Mouse (Mus musculus) liver, embryonic 16.5 days (tissue): ENCODE measurements around the gene Rbm42. TPM values are rescaled to one million over a fixed set of nuclear protein-coding genes. Genes with fewer than 3 reads are reported as not detected.

ENCODE experiments used
- ATAC-seq: fragments of 200-750 bp; cut with Nextera tagmentation; 2 replicates; pipeline ENCODE4 v1.8.0; 2017; ENCODE audit warnings: low read depth, mild to moderate bottlenecking, moderate number of reproducible peaks, moderate library complexity
- H3K27ac ChIP-seq: fragments of 300-500 bp; sonication (generic); 2 replicates; pipeline ENCODE4 v1.5.1; 2014; ENCODE audit warnings: mild to moderate bottlenecking, low read length
- H3K27me3 ChIP-seq: fragments of 300-500 bp; sonication (generic); 2 replicates; pipeline ENCODE4 v1.6.1; 2014; ENCODE audit warnings: low read depth, low read length, mixed read lengths; ENCODE audit not compliant: control insufficient read depth, insufficient read depth
- H3K36me3 ChIP-seq: fragments of 300-500 bp; sonication (generic); 2 replicates; pipeline ENCODE4 v1.6.1; 2014; ENCODE audit warnings: mild to moderate bottlenecking; ENCODE audit not compliant: control insufficient read depth, insufficient read depth
- H3K4me1 ChIP-seq: fragments of 300-500 bp; sonication (generic); 2 replicates; pipeline ENCODE4 v1.6.1; 2014; ENCODE audit warnings: low read depth, low read length, mixed read lengths; ENCODE audit not compliant: control insufficient read depth
- H3K4me2 ChIP-seq: fragments of 300-500 bp; sonication (generic); 2 replicates; pipeline ENCODE4 v1.6.1; 2014; ENCODE audit warnings: low read depth, low read length, mixed read lengths
- H3K4me3 ChIP-seq: fragments of 300-500 bp; sonication (generic); 2 replicates; pipeline ENCODE4 v1.5.1; 2014; ENCODE audit warnings: low read depth, mild to moderate bottlenecking, low read length
- H3K9ac ChIP-seq: fragments of 300-500 bp; sonication (generic); 2 replicates; pipeline ENCODE4 v1.6.1; 2014; ENCODE audit warnings: low read depth, low read length
- H3K9me3 ChIP-seq: fragments of 300-500 bp; sonication (generic); replicated peaks from 2 replicates; pipeline ENCODE4 v1.6.1; 2016; ENCODE audit warnings: low read length; ENCODE audit not compliant: control insufficient read depth
- WGBS: fragments of 180-500 bp; shearing (Covaris S2); extraction: QIAGEN DNeasy Blood & Tissue Kit; methylation state at CpG from one replicate; pipeline ENCODE4 v1.1.7; 2014; ENCODE audit not compliant: insufficient replicate concordance; 5-methylcytosine and 5-hydroxymethylcytosine counted together
- polyA plus RNA-seq: library from polyadenylated mRNA; unstranded; fragments of >200 nt; fragmentation: Nextera tagmentation; extraction: Ambion mirVana; gene quantifications from 2 replicates; pipeline ENCODE4 v1.2.1, GENCODE M21; 2015

The Rbm42 gene
- polyA plus RNA-seq, 1 experiment from 2014 or later: 43.4 TPM

GRCm38 (mm10) chr7:30610043-30610442 is 40.1 kb downstream of the Rbm42 start:
- Histone ChIP-seq H3K27me3 (no peaks in the 10 kb centered on the region), H3K36me3 (no peaks in the 10 kb centered on the region), H3K9ac (no peak overlapping the region), H3K4me2 (no peak overlapping the region), H3K4me3 (no peak overlapping the region), H3K4me1 (peaks cover 2% of the 10 kb centered on the region), H3K27ac (no peak overlapping the region), H3K9me3 (no peaks in the 10 kb centered on the region)
- 43% methylated on average over 7 of the region's 7 CpGs for WGBS
- no peak for ATAC-seq

- Histone ChIP-seq H3K36me3 (no peaks in the 10 kb centered on the region), H3K27ac (no peak overlapping the region), H3K9me3 (no peaks in the 10 kb centered on the region), H3K27me3 (no peaks in the 10 kb centered on the region), H3K9ac (no peak overlapping the region), H3K4me1 (no peaks in the 10 kb centered on the region), H3K4me3 (no peak overlapping the region), H3K4me2 (no peak overlapping the region)
- 46% methylated on average over 16 of the region's 16 CpGs for WGBS
- no peak for ATAC-seq
Measured at GRCm38 (mm10) chr7:30608476-30608875, 41.6 kb downstream of the Rbm42 start.

- no peak overlapping the region for H3K4me2 ChIP-seq
- H3K27ac ChIP-seq: no peak overlapping the region
- H3K4me1 ChIP-seq: no peaks in the 10 kb centered on the region
- 18% methylated on average over 8 of the region's 8 CpGs for WGBS
- H3K9ac ChIP-seq: no peak overlapping the region
- H3K9me3 ChIP-seq: no peaks in the 10 kb centered on the region
- 0 out of 2 replicates have a peak, but pooled peaks have one; percentile 45 for ATAC-seq
- no peaks in the 10 kb centered on the region for H3K36me3 ChIP-seq
- H3K27me3 ChIP-seq: no peaks in the 10 kb centered on the region
- no peak overlapping the region for H3K4me3 ChIP-seq
Measured at GRCm38 (mm10) chr7:30607706-30608309, 42.3 kb downstream of the Rbm42 start.

- WGBS: 70% methylated on average over 8 of the region's 8 CpGs
Measured at GRCm38 (mm10) chr7:30604944-30605343, 45.2 kb downstream of the Rbm42 start.

GRCm38 (mm10) chr7:30604424-30604823 is 45.7 kb downstream of the Rbm42 start:
- WGBS: 47% methylated on average over 8 of the region's 8 CpGs
- H3K27ac ChIP-seq: no peak overlapping the region
- no peaks in the 10 kb centered on the region for H3K36me3 ChIP-seq
- no peaks in the 10 kb centered on the region for H3K27me3 ChIP-seq
- H3K4me2 ChIP-seq: no peak overlapping the region
- no peak overlapping the region for H3K4me3 ChIP-seq
- ATAC-seq: no peak
- H3K9ac ChIP-seq: no peak overlapping the region
- no peaks in the 10 kb centered on the region for H3K9me3 ChIP-seq
- peaks cover 10% of the 10 kb centered on the region for H3K4me1 ChIP-seq

More at GRCm38 (mm10) chr7:30604944-30605343, 45.2 kb downstream of the Rbm42 start:
- Histone ChIP-seq H3K27ac (no peak overlapping the region), H3K9me3 (no peaks in the 10 kb centered on the region), H3K4me2 (no peak overlapping the region), H3K27me3 (no peaks in the 10 kb centered on the region), H3K36me3 (no peaks in the 10 kb centered on the region), H3K9ac (no peak overlapping the region), H3K4me1 (peaks cover 6% of the 10 kb centered on the region), H3K4me3 (no peak overlapping the region)
- ATAC-seq: no peak

GRCm38 (mm10) chr7:30602583-30602982 is 47.5 kb downstream of the Rbm42 start:
- peaks cover 10% of the 10 kb centered on the region for H3K4me1 ChIP-seq
- no peaks in the 10 kb centered on the region for H3K27me3 ChIP-seq
- no peaks in the 10 kb centered on the region for H3K36me3 ChIP-seq
- no peak overlapping the region for H3K4me3 ChIP-seq
- H3K9me3 ChIP-seq: no peaks in the 10 kb centered on the region
- H3K27ac ChIP-seq: no peak overlapping the region
- H3K9ac ChIP-seq: no peak overlapping the region
- H3K4me2 ChIP-seq: no peak overlapping the region
- ATAC-seq: no peak
- WGBS: 57% methylated on average over 3 of the region's 3 CpGs

- Histone ChIP-seq H3K27me3 (no peaks in the 10 kb centered on the region), H3K27ac (no peak overlapping the region), H3K4me1 (peaks cover 10% of the 10 kb centered on the region), H3K9me3 (no peaks in the 10 kb centered on the region), H3K4me3 (no peak overlapping the region), H3K9ac (no peak overlapping the region), H3K36me3 (no peaks in the 10 kb centered on the region), H3K4me2 (peak overlapping the region; percentile 42; the same call in 1 of the 2 replicates)
- WGBS: 67% methylated on average over 7 of the region's 7 CpGs
- ATAC-seq: no peak
Measured at GRCm38 (mm10) chr7:30600651-30601050, 49.5 kb downstream of the Rbm42 start.

GRCm38 (mm10) chr7:30599933-30600353 is 50.2 kb downstream of the Rbm42 start:
- Histone ChIP-seq H3K27me3 (no peaks in the 10 kb centered on the region), H3K9me3 (no peaks in the 10 kb centered on the region), H3K9ac (0 out of 2 replicates have a peak overlapping the region, but pooled peaks have one; percentile 40)

GRCm38 (mm10) chr7:30598786-30599185 is 51.3 kb downstream of the Rbm42 start, which contains the start of gene Zbtb32:
Gene Zbtb32, minus strand, starts transcription at chr7:30598909.
- H3K27ac ChIP-seq: no peak within 1 kb of the TSS
- no peak for ATAC-seq

More at GRCm38 (mm10) chr7:30599933-30600353, 50.2 kb downstream of the Rbm42 start:
- Histone ChIP-seq H3K27ac (no peak overlapping the region), H3K4me2 (peak overlapping the region; percentile 42), H3K4me1 (peaks cover 10% of the 10 kb centered on the region), H3K36me3 (no peaks in the 10 kb centered on the region), H3K4me3 (no peak overlapping the region)
- 2% methylated on average over 16 of the region's 16 CpGs for WGBS
- peak; percentile 98 for ATAC-seq

More at GRCm38 (mm10) chr7:30598786-30599185, 51.3 kb downstream of the Rbm42 start, which contains the start of gene Zbtb32:
- Histone ChIP-seq H3K27me3 (no peaks in the 10 kb centered on the region), H3K9ac (0 out of 2 replicates have a peak within 1 kb of the TSS, but pooled peaks have one; percentile 40), H3K4me1 (peaks cover 12% of the 10 kb centered on the region), H3K36me3 (no peaks in the 10 kb centered on the region), H3K9me3 (no peaks in the 10 kb centered on the region), H3K4me2 (peak within 1 kb of the TSS; percentile 39; the same call in 1 of the 2 replicates), H3K4me3 (no peak within 1 kb of the TSS)
- WGBS: 88% methylated on average over 12 of the region's 12 CpGs
